Mouse (Mus musculus) kidney, postnatal 0 days (tissue): Measurements from ENCODE around the gene Cdh4. TPM values are rescaled to one million over a fixed set of nuclear protein-coding genes. Genes with fewer than 3 reads are reported as not detected.

Source experiments
- ATAC-seq: fragments of 200-750 bp; cut with Nextera tagmentation; replicated peaks from 2 replicates; pipeline ENCODE4 v1.8.0; 2017; ENCODE audit warnings: low read depth, moderate number of reproducible peaks, moderate TSS enrichment, moderate library complexity; ENCODE audit not compliant: low FRiP score
- DNase-seq: peaks from one replicate; pipeline ENCODE4 v3.0.0-alpha.2; 2016; ENCODE audit warnings: low spot score
- H3K27ac ChIP-seq: fragments of 300-500 bp; sonication (generic); 2 replicates; pipeline ENCODE4 v1.5.1; 2014; ENCODE audit warnings: mild to moderate bottlenecking
- H3K27me3 ChIP-seq: fragments of 300-500 bp; sonication (generic); 2 replicates; pipeline ENCODE4 v1.6.1; 2014; ENCODE audit warnings: low read length, mixed read lengths; ENCODE audit not compliant: insufficient read depth
- H3K36me3 ChIP-seq: fragments of 300-500 bp; sonication (generic); 2 replicates; pipeline ENCODE4 v1.6.1; 2014; ENCODE audit warnings: low read length, mixed read lengths; ENCODE audit not compliant: insufficient read depth
- H3K4me1 ChIP-seq: fragments of 300-500 bp; sonication (generic); replicated peaks from 2 replicates; pipeline ENCODE4 v1.6.1; 2014; ENCODE audit warnings: antibody characterized with exemption, low read length, mixed read lengths; ENCODE audit not compliant: insufficient read depth
- H3K4me2 ChIP-seq: fragments of 300-500 bp; sonication (generic); 2 replicates; pipeline ENCODE4 v1.6.1; 2014; ENCODE audit warnings: mild to moderate bottlenecking, low read length, moderate library complexity, mixed read lengths
- H3K4me3 ChIP-seq: fragments of 300-500 bp; sonication (generic); replicated peaks from 2 replicates; pipeline ENCODE4 v1.5.1; 2014; ENCODE audit warnings: low read depth, low read length
- H3K9ac ChIP-seq: fragments of 300-500 bp; sonication (generic); 2 replicates; pipeline ENCODE4 v1.6.1; 2014; ENCODE audit warnings: low read depth, low read length
- H3K9me3 ChIP-seq: fragments of 300-500 bp; sonication (generic); replicated peaks from 2 replicates; pipeline ENCODE4 v1.6.1; 2016; ENCODE audit warnings: low read length, inconsistent platforms, mixed read lengths
- CTCF ChIP-seq: IDR thresholded peaks from 2 replicates; pipeline ENCODE4 v1.5.1; 2016; ENCODE audit warnings: antibody characterized with exemption, low read depth, mild to moderate bottlenecking, moderate library complexity
- WGBS: fragments of 180-500 bp; shearing (Covaris S2); extraction: QIAGEN DNeasy Blood & Tissue Kit; methylation state at CpG from one replicate; pipeline ENCODE4 v1.1.7; 2014; 5-methylcytosine and 5-hydroxymethylcytosine counted together
- polyA plus RNA-seq: library from polyadenylated mRNA; unstranded; fragments of >200 nt; fragmentation: Nextera tagmentation; extraction: Ambion mirVana; gene quantifications from 2 replicates; pipeline ENCODE4 v1.2.1, GENCODE M21; 2015

The Cdh4 gene
- polyA plus RNA-seq, 1 experiment from 2014 or later = 11.5 TPM

- H3K9ac ChIP-seq = no peak overlapping the region
- ATAC-seq (no peak), DNase-seq (no peak)
- no peak overlapping the region for H3K27ac ChIP-seq
- H3K27me3 ChIP-seq = no peaks in the 10 kb centered on the region
- no peaks in the 10 kb centered on the region for H3K36me3 ChIP-seq
- no peaks in the 10 kb centered on the region for H3K9me3 ChIP-seq
- TF ChIP-seq CTCF = no peak
- no peak overlapping the region for H3K4me3 ChIP-seq
- no peak overlapping the region for H3K4me2 ChIP-seq
- 73% methylated on average over 8 of the region's 8 CpGs for WGBS
- no peaks in the 10 kb centered on the region; the same call in 1 of the 2 replicates for H3K4me1 ChIP-seq
Measured at GRCm38 (mm10) chr2:179697601-179698000, 255.4 kb downstream of the Cdh4 start.

GRCm38 (mm10) chr2:179698196-179698985, 256.2 kb downstream of the Cdh4 start:
- DNase-seq = peak; percentile 64
- Histone ChIP-seq H3K4me2 (no peak overlapping the region), H3K27me3 (no peaks in the 10 kb centered on the region), H3K4me3 (no peak overlapping the region), H3K4me1 (no peaks in the 10 kb centered on the region; the same call in 1 of the 2 replicates), H3K9me3 (no peaks in the 10 kb centered on the region), H3K36me3 (no peaks in the 10 kb centered on the region), H3K9ac (no peak overlapping the region), H3K27ac (no peak overlapping the region)
- WGBS = 54% methylated on average over 12 of the region's 12 CpGs
- no peak for TF ChIP-seq CTCF
- no peak for ATAC-seq

- Histone ChIP-seq H3K9ac (no peak overlapping the region), H3K4me3 (no peak overlapping the region), H3K36me3 (no peaks in the 10 kb centered on the region), H3K4me1 (no peaks in the 10 kb centered on the region), H3K4me2 (no peak overlapping the region), H3K27ac (no peak overlapping the region), H3K9me3 (no peaks in the 10 kb centered on the region), H3K27me3 (no peaks in the 10 kb centered on the region)
- no peak for ATAC-seq
- no peak for DNase-seq
- 86% methylated on average over 11 of the region's 11 CpGs for WGBS
- TF ChIP-seq CTCF = no peak
Measured at GRCm38 (mm10) chr2:179705043-179705442, 262.8 kb downstream of the Cdh4 start.

GRCm38 (mm10) chr2:179705461-179705860, 263.2 kb downstream of the Cdh4 start:
- 80% methylated on average over 7 of the region's 7 CpGs for WGBS
- H3K4me1 ChIP-seq = no peaks in the 10 kb centered on the region
- H3K4me2 ChIP-seq = no peak overlapping the region
- no peak overlapping the region for H3K27ac ChIP-seq
- no peak for TF ChIP-seq CTCF
- DNase-seq (no peak), ATAC-seq (no peak)
- H3K4me3 ChIP-seq = no peak overlapping the region
- no peaks in the 10 kb centered on the region for H3K9me3 ChIP-seq
- no peaks in the 10 kb centered on the region for H3K27me3 ChIP-seq
- H3K9ac ChIP-seq = no peak overlapping the region
- no peaks in the 10 kb centered on the region for H3K36me3 ChIP-seq

- no peaks in the 10 kb centered on the region for H3K9me3 ChIP-seq
- no peak for DNase-seq
- TF ChIP-seq CTCF = no peak
- no peak for ATAC-seq
- no peak overlapping the region for H3K4me2 ChIP-seq
- no peak overlapping the region for H3K4me3 ChIP-seq
- WGBS = 84% methylated on average over 3 of the region's 3 CpGs
- no peak overlapping the region for H3K27ac ChIP-seq
- no peaks in the 10 kb centered on the region for H3K27me3 ChIP-seq
- no peaks in the 10 kb centered on the region for H3K4me1 ChIP-seq
- H3K36me3 ChIP-seq = no peaks in the 10 kb centered on the region
- no peak overlapping the region for H3K9ac ChIP-seq
Measured at GRCm38 (mm10) chr2:179706616-179707015, 264.4 kb downstream of the Cdh4 start.

GRCm38 (mm10) chr2:179709111-179709510, 266.9 kb downstream of the Cdh4 start:
- Histone ChIP-seq H3K9ac (no peak overlapping the region), H3K4me3 (no peak overlapping the region), H3K36me3 (no peaks in the 10 kb centered on the region), H3K4me2 (no peak overlapping the region), H3K27ac (no peak overlapping the region), H3K27me3 (no peaks in the 10 kb centered on the region), H3K9me3 (no peaks in the 10 kb centered on the region), H3K4me1 (no peaks in the 10 kb centered on the region)
- WGBS = 79% methylated on average over 2 of the region's 2 CpGs
- ATAC-seq = no peak
- TF ChIP-seq CTCF = 0 out of 2 replicates have a peak, but pooled peaks have one; percentile 3
- no peak for DNase-seq
